Comparison of ENCODE assay signal across 18 mouse cellular contexts in genomic region chr14:20578822-20579407, GRCm38 (mm10). TPM values are rescaled to one million over a fixed set of nuclear protein-coding genes. Genes with fewer than 3 reads are reported as not detected.
A peak's percentile ranks its signal among the peaks of the same experiment; 100 is the strongest.
DNase-seq lines count a peak whose midpoint lies in the region; ATAC-seq and TF ChIP-seq lines count a peak whose summit lies in the region.
"Had no signal": no experiment of that assay in that cellular context is flagged by ENCODE, and none has a peak within 500 bp of the region (broad histone marks: within the 10 kb centered on the region; RNA-seq: fewer than 3 reads in every experiment).

No protein-coding gene starts in this region.

- H3K27ac ChIP-seq in layer of hippocampus, adult 2 months: no peak overlapping the region
- H3K27ac ChIP-seq: embryonic facial prominence, embryonic 15.5 days; left cerebral cortex, adult 2 months; limb, embryonic 12.5 days; lung, embryonic 15.5 days; midbrain, embryonic 10.5 days had no signal

- ATAC-seq in Patski: no peak

- CTCF ChIA-PET in Patski (lab: Charles Lee): interaction anchor here (1.0 to 5.4 kb wide), 3 partner anchors 8 to 81 kb away, joined by 3 to 72 read pairs (median 3); no protein-coding TSS in a partner anchor

- POLR2A ChIA-PET in Patski (lab: Charles Lee): no interaction called here

- in situ Hi-C loops in Patski (cut with MboI; ENCODE audit: low pct_unique_long_range_greater_than_20kb): no loop called here

- peak; percentile 32 for TF ChIP-seq CTCF in layer of hippocampus, adult 2 months (conservative IDR thresholded peaks at IDR 0.05)
- TF ChIP-seq CTCF in Patski (IDR thresholded peaks at IDR 0.05): peak; percentile 32

- H3K4me3 ChIP-seq in layer of hippocampus, adult 2 months: no peak overlapping the region
- H3K4me3 ChIP-seq: embryonic facial prominence, embryonic 15.5 days; left cerebral cortex, adult 2 months; limb, embryonic 12.5 days; lung, embryonic 15.5 days; midbrain, embryonic 10.5 days; myocyte had no signal

- no peaks in the 10 kb centered on the region for H3K27me3 ChIP-seq in Patski
- H3K27me3 ChIP-seq: embryonic facial prominence, embryonic 15.5 days; limb, embryonic 12.5 days; lung, embryonic 15.5 days had no signal

- peak; percentile 5 for DNase-seq in cerebellum, postnatal 10 days
- no peak for DNase-seq in cerebellum, adult 18-20 months
- no peak for DNase-seq in layer of hippocampus, adult 2 months (ENCODE audit: low spot score in 2 of 2)
- no peak for DNase-seq in layer of hippocampus, adult 9-10 months (ENCODE audit: low spot score)
- DNase-seq in 416B (ENCODE audit: low read depth) (peak; percentile 39), Patski (ENCODE audit: low read depth, low spot score) (no peak)
- no peak for DNase-seq in ovary, postnatal 36 days (ENCODE audit: low spot score)
- DNase-seq in right cerebral cortex, postnatal 36 days (ENCODE audit: low spot score in 2 of 2): no peak
- DNase-seq: cerebellum, adult 9-10 months; gastrocnemius, postnatal 36 days; kidney, postnatal 4 days; thymus, postnatal 4 days had no signal

RNA-seq across cellular contexts. Expression of gene Ppp3cb, which starts 32.5 kb away (rescaled TPM):
- 100 to 1,000 TPM; 302 to 305 TPM for total RNA-seq in layer of hippocampus, adult 2 months (2021)
- 61.1 TPM for polyA plus RNA-seq in Patski (2021)

Comparison
In these comparisons a context has a peak if more than half of its experiments do, and no peak if none do; other contexts are left out.
1. DNase-seq: peak in cerebellum, postnatal 10 days (2 of 2) and 416B (single experiment); none in cerebellum, adult 18-20 months (0 of 2), layer of hippocampus, adult 2 months (0 of 2), layer of hippocampus, adult 9-10 months (single experiment), Patski (single experiment), ovary, postnatal 36 days (single experiment) and right cerebral cortex, postnatal 36 days (0 of 2).